Mouse (Mus musculus) cortical plate, adult 2 months (tissue): Measurements from ENCODE around the gene Ppp5c. TPM values are rescaled to one million over a fixed set of nuclear protein-coding genes. Genes with fewer than 3 reads are reported as not detected.
A peak's percentile ranks its signal among the peaks of the same experiment; 100 is the strongest.

Experiments used
- H3K27ac ChIP-seq: fragments of 200-500 bp; 2 replicates; pipeline ENCODE4 v1.5.1; 2012; ENCODE audit warnings: low read length, control low read depth, inconsistent platforms; ENCODE audit not compliant: insufficient read depth
- H3K4me1 ChIP-seq: fragments of 200-500 bp; 2 replicates; pipeline ENCODE4 v1.6.1; 2011; ENCODE audit warnings: low read length; ENCODE audit not compliant: control insufficient read depth, insufficient read depth
- H3K4me3 ChIP-seq: fragments of 200-500 bp; 2 replicates; pipeline ENCODE4 v1.5.1; 2011; ENCODE audit warnings: mild to moderate bottlenecking, low read length, control low read depth; ENCODE audit not compliant: insufficient read depth
- CTCF ChIP-seq: fragments of 200-500 bp; IDR thresholded peaks from 2 replicates; pipeline ENCODE4 v1.5.1; 2011; ENCODE audit warnings: mild to moderate bottlenecking, control low read depth, low read length; ENCODE audit not compliant: insufficient read depth; ENCODE audit errors: extremely low read depth
- POLR2A ChIP-seq: fragments of 200-500 bp; IDR thresholded peaks from 2 replicates; pipeline ENCODE4 v1.6.1; 2011; ENCODE audit warnings: mild to moderate bottlenecking, low read length, control low read depth; ENCODE audit not compliant: insufficient read depth; ENCODE audit errors: extremely low read depth
- polyA plus RNA-seq: library from polyadenylated mRNA; depleted of rRNA; stranded (reverse); fragments of >200 nt; gene quantifications from 2 replicates; pipeline ENCODE4 v1.2.3, GENCODE M21; 2012

The Ppp5c gene
- polyA plus RNA-seq, 1 experiment = 268 TPM

GRCm38 (mm10) chr7:16990006-16990744, 37.5 kb downstream of the Ppp5c start:
- H3K4me3 ChIP-seq = no peak overlapping the region
- peaks cover 11% of the 10 kb centered on the region for H3K4me1 ChIP-seq
- H3K27ac ChIP-seq = no peak overlapping the region
- TF ChIP-seq CTCF = no peak
- no peak for TF ChIP-seq POLR2A

- TF ChIP-seq POLR2A (no peak), CTCF (no peak)
- Histone ChIP-seq H3K27ac (no peak overlapping the region), H3K4me3 (no peak overlapping the region), H3K4me1 (peaks cover 14% of the 10 kb centered on the region)
These were observed 39.3 kb downstream of the Ppp5c start for GRCm38 (mm10) chr7:16988405-16988804.

- peaks cover 14% of the 10 kb centered on the region for H3K4me1 ChIP-seq
- TF ChIP-seq CTCF (no peak), POLR2A (no peak)
- H3K27ac ChIP-seq = 0 out of 2 replicates have a peak overlapping the region, but pooled peaks have one; percentile 49
- no peak overlapping the region; the same call in 1 of the 2 replicates for H3K4me3 ChIP-seq
These were observed 40.1 kb downstream of the Ppp5c start for GRCm38 (mm10) chr7:16987541-16988149.

- Histone ChIP-seq H3K4me3 (peak within 1 kb of the TSS; percentile 69), H3K4me1 (peaks cover 16% of the 10 kb centered on the region), H3K27ac (peak within 1 kb of the TSS; percentile 86)
- TF ChIP-seq CTCF = no peak
- peak; percentile 54; the same call in 1 of the 2 replicates for TF ChIP-seq POLR2A
These were observed 44.7 kb downstream of the Ppp5c start, which contains the start of gene Gm42372 for GRCm38 (mm10) chr7:16982859-16983568. TSS of gene Gm42372 (plus strand) at chr7:16983086.

- Histone ChIP-seq H3K4me1 (peaks cover 5% of the 10 kb centered on the region; the same call in 1 of the 2 replicates), H3K4me3 (peak overlapping the region; percentile 8; the same call in 1 of the 2 replicates), H3K27ac (peak overlapping the region; percentile 61; the same call in 1 of the 2 replicates)
- TF ChIP-seq CTCF (no peak), POLR2A (0 out of 2 replicates have a peak, but pooled peaks have one; percentile 47)
These were observed 47.4 kb downstream of the Ppp5c start for GRCm38 (mm10) chr7:16980348-16980747.

GRCm38 (mm10) chr7:16978593-16978992, 49.1 kb downstream of the Ppp5c start:
- Histone ChIP-seq H3K27ac (no peak overlapping the region), H3K4me1 (peaks cover 3% of the 10 kb centered on the region; the same call in 1 of the 2 replicates), H3K4me3 (no peak overlapping the region)
- TF ChIP-seq CTCF = no peak
- no peak for TF ChIP-seq POLR2A

GRCm38 (mm10) chr7:16978173-16978572, 49.6 kb downstream of the Ppp5c start:
- H3K4me3 ChIP-seq = no peak overlapping the region
- H3K27ac ChIP-seq = no peak overlapping the region
- H3K4me1 ChIP-seq = peaks cover 2% of the 10 kb centered on the region; the same call in 1 of the 2 replicates
- TF ChIP-seq POLR2A = no peak
- no peak for TF ChIP-seq CTCF

- Histone ChIP-seq H3K4me3 (no peak overlapping the region), H3K4me1 (peaks cover 2% of the 10 kb centered on the region; the same call in 1 of the 2 replicates), H3K27ac (no peak overlapping the region)
- TF ChIP-seq POLR2A = no peak
- TF ChIP-seq CTCF = no peak
These were observed 51.4 kb downstream of the Ppp5c start for GRCm38 (mm10) chr7:16976298-16976697.

- H3K27ac ChIP-seq = peak overlapping the region; percentile 50; the same call in 1 of the 2 replicates
- TF ChIP-seq CTCF = no peak
- TF ChIP-seq POLR2A = no peak
- no peak overlapping the region for H3K4me3 ChIP-seq
- H3K4me1 ChIP-seq = no peaks in the 10 kb centered on the region; the same call in 1 of the 2 replicates
These were observed 53.7 kb downstream of the Ppp5c start for GRCm38 (mm10) chr7:16974018-16974417.
